Mouse (Mus musculus): ENCODE measurements around the gene Stx5a. TPM values are rescaled to one million over a fixed set of nuclear protein-coding genes. Genes with fewer than 3 reads are reported as not detected.

Stx5a gene
- polyA plus RNA-seq, 1 experiment: 52.8 TPM

- WGBS: 93% methylated on average over 1 of the region's 1 CpGs
These were observed 4.2 kb downstream of the Stx5a start for GRCm38 (mm10) chr19:8745382-8745781.

GRCm38 (mm10) chr19:8747368-8747767, 6.2 kb downstream of the Stx5a start:
- WGBS: 84% methylated on average over 2 of the region's 2 CpGs
- H3K27ac ChIP-seq (ENCODE audit: insufficient read depth, low read length): no peak overlapping the region
- peaks cover 47% of the 10 kb centered on the region for H3K36me3 ChIP-seq (ENCODE audit: control insufficient read depth, insufficient read depth, low read length)
- H3K4me1 ChIP-seq (ENCODE audit: control insufficient read depth, insufficient read depth, insufficient read length): 0 out of 2 replicates have a peak, but pooled peaks cover under 1% of the 10 kb centered on the region
- no peak overlapping the region for H3K4me3 ChIP-seq (ENCODE audit: extremely low read depth, insufficient read depth, insufficient read length)
- H3K27me3 ChIP-seq (ENCODE audit: control insufficient read depth, insufficient read depth, low read length): no peaks in the 10 kb centered on the region
- no peak for TF ChIP-seq CTCF (IDR thresholded peaks at IDR 0.05; ENCODE audit: extremely low read depth, insufficient read depth, insufficient read length, insufficient replicate concordance)
- TF ChIP-seq POLR2A (IDR thresholded peaks at IDR 0.05; ENCODE audit: low read depth, low read length): no peak
- no peak for DNase-seq (ENCODE audit: low read depth in 1 of 2, low spot score in 2 of 2)

More at GRCm38 (mm10) chr19:8745382-8745781, 4.2 kb downstream of the Stx5a start:
- Histone ChIP-seq H3K4me3 (ENCODE audit: extremely low read depth, insufficient read depth, insufficient read length) (no peak overlapping the region), H3K27ac (ENCODE audit: insufficient read depth, low read length) (no peak overlapping the region), H3K27me3 (ENCODE audit: control insufficient read depth, insufficient read depth, low read length) (no peaks in the 10 kb centered on the region), H3K4me1 (ENCODE audit: control insufficient read depth, insufficient read depth, insufficient read length) (peaks cover 4% of the 10 kb centered on the region; the same call in 1 of the 2 replicates), H3K36me3 (ENCODE audit: control insufficient read depth, insufficient read depth, low read length) (peaks cover 40% of the 10 kb centered on the region)
- DNase-seq (ENCODE audit: low read depth in 1 of 2, low spot score in 2 of 2): no peak
- TF ChIP-seq POLR2A (IDR thresholded peaks at IDR 0.05; ENCODE audit: low read depth, low read length) (no peak), CTCF (IDR thresholded peaks at IDR 0.05; ENCODE audit: extremely low read depth, insufficient read depth, insufficient read length, insufficient replicate concordance) (no peak)

GRCm38 (mm10) chr19:8755652-8756051, 14.4 kb downstream of the Stx5a start:
- H3K27ac ChIP-seq (ENCODE audit: insufficient read depth, low read length): no peak overlapping the region

GRCm38 (mm10) chr19:8756635-8757387, 15.6 kb downstream of the Stx5a start, which contains the start of gene Nxf1:
Gene Nxf1, plus strand, starts transcription at chr19:8757073.
- peak within 1 kb of the TSS; percentile 92 for H3K27ac ChIP-seq (ENCODE audit: insufficient read depth, low read length)
- H3K4me1 ChIP-seq (ENCODE audit: control insufficient read depth, insufficient read depth, insufficient read length): peaks cover 12% of the 10 kb centered on the region; the same call in 1 of the 2 replicates
- H3K4me3 ChIP-seq (ENCODE audit: extremely low read depth, insufficient read depth, insufficient read length): peak within 1 kb of the TSS; percentile 91
- TF ChIP-seq CTCF (IDR thresholded peaks at IDR 0.05; ENCODE audit: extremely low read depth, insufficient read depth, insufficient read length, insufficient replicate concordance) (no peak), POLR2A (IDR thresholded peaks at IDR 0.05; ENCODE audit: low read depth, low read length) (peak; percentile 95)
- H3K27me3 ChIP-seq (ENCODE audit: control insufficient read depth, insufficient read depth, low read length): no peaks in the 10 kb centered on the region
- H3K36me3 ChIP-seq (ENCODE audit: control insufficient read depth, insufficient read depth, low read length): peaks cover 4% of the 10 kb centered on the region
- under 1% methylated on average over 75 of the region's 75 CpGs for WGBS
- peak; percentile 83 to 91 for DNase-seq (ENCODE audit: low read depth in 1 of 2, low spot score in 2 of 2)

More at GRCm38 (mm10) chr19:8755652-8756051, 14.4 kb downstream of the Stx5a start:
- TF ChIP-seq POLR2A (IDR thresholded peaks at IDR 0.05; ENCODE audit: low read depth, low read length) (no peak), CTCF (IDR thresholded peaks at IDR 0.05; ENCODE audit: extremely low read depth, insufficient read depth, insufficient read length, insufficient replicate concordance) (no peak)
- H3K4me1 ChIP-seq (ENCODE audit: control insufficient read depth, insufficient read depth, insufficient read length): peaks cover 12% of the 10 kb centered on the region; the same call in 1 of the 2 replicates
- 75% methylated on average over 3 of the region's 3 CpGs for WGBS
- no peak for DNase-seq (ENCODE audit: low read depth in 1 of 2, low spot score in 2 of 2)
- no peaks in the 10 kb centered on the region for H3K27me3 ChIP-seq (ENCODE audit: control insufficient read depth, insufficient read depth, low read length)
- H3K4me3 ChIP-seq (ENCODE audit: extremely low read depth, insufficient read depth, insufficient read length): no peak overlapping the region
- H3K36me3 ChIP-seq (ENCODE audit: control insufficient read depth, insufficient read depth, low read length): peaks cover 10% of the 10 kb centered on the region

GRCm38 (mm10) chr19:8757471-8757998, 16.3 kb downstream of the Stx5a start:
- Histone ChIP-seq H3K27ac (ENCODE audit: insufficient read depth, low read length) (peak overlapping the region; percentile 92), H3K27me3 (ENCODE audit: control insufficient read depth, insufficient read depth, low read length) (no peaks in the 10 kb centered on the region), H3K36me3 (ENCODE audit: control insufficient read depth, insufficient read depth, low read length) (peaks cover 9% of the 10 kb centered on the region), H3K4me3 (ENCODE audit: extremely low read depth, insufficient read depth, insufficient read length) (peak overlapping the region; percentile 91), H3K4me1 (ENCODE audit: control insufficient read depth, insufficient read depth, insufficient read length) (peaks cover 12% of the 10 kb centered on the region; the same call in 1 of the 2 replicates)
- TF ChIP-seq POLR2A (IDR thresholded peaks at IDR 0.05; ENCODE audit: low read depth, low read length) (no peak), CTCF (IDR thresholded peaks at IDR 0.05; ENCODE audit: extremely low read depth, insufficient read depth, insufficient read length, insufficient replicate concordance) (no peak)
- DNase-seq (ENCODE audit: low read depth in 1 of 2, low spot score in 2 of 2): no peak
- 2% methylated on average over 14 of the region's 14 CpGs for WGBS

- no peak for DNase-seq (ENCODE audit: low read depth in 1 of 2, low spot score in 2 of 2)
- no peak overlapping the region for H3K27ac ChIP-seq (ENCODE audit: insufficient read depth, low read length)
- H3K27me3 ChIP-seq (ENCODE audit: control insufficient read depth, insufficient read depth, low read length): no peaks in the 10 kb centered on the region
- peaks cover 12% of the 10 kb centered on the region; the same call in 1 of the 2 replicates for H3K4me1 ChIP-seq (ENCODE audit: control insufficient read depth, insufficient read depth, insufficient read length)
- H3K4me3 ChIP-seq (ENCODE audit: extremely low read depth, insufficient read depth, insufficient read length): no peak overlapping the region
- 51% methylated on average over 2 of the region's 2 CpGs for WGBS
- peaks cover 16% of the 10 kb centered on the region for H3K36me3 ChIP-seq (ENCODE audit: control insufficient read depth, insufficient read depth, low read length)
- no peak for TF ChIP-seq CTCF (IDR thresholded peaks at IDR 0.05; ENCODE audit: extremely low read depth, insufficient read depth, insufficient read length, insufficient replicate concordance)
These were observed 17.7 kb downstream of the Stx5a start for GRCm38 (mm10) chr19:8758899-8759298.

Measured in spleen, adult 2 months (tissue).